Mouse (Mus musculus): Measurements from ENCODE around the gene Il33. TPM values are rescaled to one million over a fixed set of nuclear protein-coding genes. Genes with fewer than 3 reads are reported as not detected.

Il33 gene
- polyA plus RNA-seq, 1 experiment from 2014 or later = 14.7 TPM

GRCm38 (mm10) chr19:29895047-29895446, 29.9 kb upstream of the Il33 start:
- ATAC-seq (ENCODE audit: insufficient read depth, low FRiP score, low read depth) = no peak
- Histone ChIP-seq H3K9ac (no peak overlapping the region), H3K9me3 (no peaks in the 10 kb centered on the region), H3K27me3 (replicated peaks) (no peaks in the 10 kb centered on the region), H3K4me1 (no peaks in the 10 kb centered on the region), H3K4me3 (replicated peaks) (no peak overlapping the region), H3K27ac (no peak overlapping the region), H3K36me3 (no peaks in the 10 kb centered on the region), H3K4me2 (no peak overlapping the region)
- WGBS = 83% methylated on average over 7 of the region's 7 CpGs

GRCm38 (mm10) chr19:29900318-29900717, 24.6 kb upstream of the Il33 start:
- ATAC-seq (ENCODE audit: insufficient read depth, low FRiP score, low read depth) = no peak
- no peak overlapping the region for H3K27ac ChIP-seq
- H3K4me2 ChIP-seq = no peak overlapping the region
- H3K4me1 ChIP-seq = no peaks in the 10 kb centered on the region
- H3K36me3 ChIP-seq = no peaks in the 10 kb centered on the region
- H3K9me3 ChIP-seq = no peaks in the 10 kb centered on the region
- H3K9ac ChIP-seq = no peak overlapping the region
- 83% methylated on average over 3 of the region's 3 CpGs for WGBS
- H3K27me3 ChIP-seq (replicated peaks) = no peaks in the 10 kb centered on the region
- H3K4me3 ChIP-seq (replicated peaks) = no peak overlapping the region

GRCm38 (mm10) chr19:29902343-29903070, 22.4 kb upstream of the Il33 start:
- no peak overlapping the region for H3K4me2 ChIP-seq
- H3K4me1 ChIP-seq = no peaks in the 10 kb centered on the region
- ATAC-seq (ENCODE audit: insufficient read depth, low FRiP score, low read depth) = no peak
- 55% methylated on average over 4 of the region's 4 CpGs for WGBS
- no peak overlapping the region for H3K27ac ChIP-seq
- no peaks in the 10 kb centered on the region for H3K36me3 ChIP-seq
- H3K9me3 ChIP-seq = no peaks in the 10 kb centered on the region
- H3K4me3 ChIP-seq (replicated peaks) = no peak overlapping the region
- H3K9ac ChIP-seq = no peak overlapping the region
- no peaks in the 10 kb centered on the region for H3K27me3 ChIP-seq (replicated peaks)

- Histone ChIP-seq H3K4me3 (replicated peaks) (no peak overlapping the region), H3K27ac (no peak overlapping the region), H3K9ac (no peak overlapping the region), H3K4me1 (no peaks in the 10 kb centered on the region), H3K36me3 (no peaks in the 10 kb centered on the region), H3K27me3 (replicated peaks) (no peaks in the 10 kb centered on the region), H3K4me2 (no peak overlapping the region), H3K9me3 (no peaks in the 10 kb centered on the region)
- no peak for ATAC-seq (ENCODE audit: insufficient read depth, low FRiP score, low read depth)
- WGBS = 65% methylated on average over 1 of the region's 1 CpGs
Measured at GRCm38 (mm10) chr19:29905896-29906295, 19.0 kb upstream of the Il33 start.

GRCm38 (mm10) chr19:29909166-29909565, 15.7 kb upstream of the Il33 start:
- no peaks in the 10 kb centered on the region for H3K36me3 ChIP-seq
- H3K4me3 ChIP-seq (replicated peaks) = no peak overlapping the region
- no peak overlapping the region for H3K4me2 ChIP-seq
- WGBS = 43% methylated on average over 1 of the region's 1 CpGs
- H3K9me3 ChIP-seq = no peaks in the 10 kb centered on the region
- no peaks in the 10 kb centered on the region for H3K27me3 ChIP-seq (replicated peaks)
- no peaks in the 10 kb centered on the region for H3K4me1 ChIP-seq
- no peak overlapping the region for H3K9ac ChIP-seq
- no peak for ATAC-seq (ENCODE audit: insufficient read depth, low FRiP score, low read depth)
- no peak overlapping the region for H3K27ac ChIP-seq

- no peak for ATAC-seq (ENCODE audit: insufficient read depth, low FRiP score, low read depth)
Measured at GRCm38 (mm10) chr19:29911919-29912318, 13.0 kb upstream of the Il33 start.

GRCm38 (mm10) chr19:29917421-29917820, 7.5 kb upstream of the Il33 start:
- no peaks in the 10 kb centered on the region for H3K27me3 ChIP-seq (replicated peaks)
- WGBS = 69% methylated on average over 5 of the region's 5 CpGs
- no peak overlapping the region for H3K4me3 ChIP-seq (replicated peaks)
- no peaks in the 10 kb centered on the region for H3K4me1 ChIP-seq
- H3K4me2 ChIP-seq = no peak overlapping the region
- no peaks in the 10 kb centered on the region for H3K9me3 ChIP-seq
- H3K9ac ChIP-seq = no peak overlapping the region
- no peak for ATAC-seq (ENCODE audit: insufficient read depth, low FRiP score, low read depth)
- H3K27ac ChIP-seq = no peak overlapping the region
- no peaks in the 10 kb centered on the region for H3K36me3 ChIP-seq

More at GRCm38 (mm10) chr19:29911919-29912318, 13.0 kb upstream of the Il33 start:
- H3K4me2 ChIP-seq = no peak overlapping the region
- no peak overlapping the region for H3K4me3 ChIP-seq (replicated peaks)
- H3K9me3 ChIP-seq = no peaks in the 10 kb centered on the region
- no peak overlapping the region for H3K9ac ChIP-seq
- no peaks in the 10 kb centered on the region for H3K4me1 ChIP-seq
- H3K27me3 ChIP-seq (replicated peaks) = no peaks in the 10 kb centered on the region
- H3K36me3 ChIP-seq = no peaks in the 10 kb centered on the region
- H3K27ac ChIP-seq = no peak overlapping the region
- 83% methylated on average over 6 of the region's 6 CpGs for WGBS

- Histone ChIP-seq H3K36me3 (no peaks in the 10 kb centered on the region), H3K4me2 (peak overlapping the region; percentile 39), H3K27ac (peak overlapping the region; percentile 59; the same call in 1 of the 2 replicates), H3K9ac (no peak overlapping the region), H3K4me1 (peaks cover 17% of the 10 kb centered on the region), H3K27me3 (replicated peaks) (no peaks in the 10 kb centered on the region), H3K4me3 (replicated peaks) (peak overlapping the region; percentile 18; the same call in 1 of the 2 replicates), H3K9me3 (no peaks in the 10 kb centered on the region)
- WGBS = 23% methylated on average over 12 of the region's 12 CpGs
- no peak for ATAC-seq (ENCODE audit: insufficient read depth, low FRiP score, low read depth)
Measured at GRCm38 (mm10) chr19:29926101-29926755, 1.3 kb downstream of the Il33 start.

- H3K4me3 ChIP-seq (replicated peaks) = no peak overlapping the region
- peaks cover 14% of the 10 kb centered on the region for H3K4me1 ChIP-seq
- H3K27ac ChIP-seq = no peak overlapping the region
- H3K27me3 ChIP-seq (replicated peaks) = no peaks in the 10 kb centered on the region
- ATAC-seq (ENCODE audit: insufficient read depth, low FRiP score, low read depth) = no peak
- H3K9me3 ChIP-seq = no peaks in the 10 kb centered on the region
- no peak overlapping the region for H3K4me2 ChIP-seq
- no peak overlapping the region for H3K9ac ChIP-seq
- WGBS = 61% methylated on average over 5 of the region's 5 CpGs
- H3K36me3 ChIP-seq = no peaks in the 10 kb centered on the region
Measured at GRCm38 (mm10) chr19:29930296-29930695, 5.4 kb downstream of the Il33 start.

- Histone ChIP-seq H3K27ac (no peak overlapping the region), H3K36me3 (no peaks in the 10 kb centered on the region), H3K9ac (no peak overlapping the region), H3K27me3 (replicated peaks) (no peaks in the 10 kb centered on the region), H3K4me1 (0 out of 2 replicates have a peak, but pooled peaks cover 6% of the 10 kb centered on the region), H3K9me3 (no peaks in the 10 kb centered on the region), H3K4me2 (no peak overlapping the region), H3K4me3 (replicated peaks) (no peak overlapping the region)
- WGBS = 35% methylated on average over 8 of the region's 8 CpGs
- ATAC-seq (ENCODE audit: insufficient read depth, low FRiP score, low read depth) = no peak
Measured at GRCm38 (mm10) chr19:29937445-29937844, 12.5 kb downstream of the Il33 start.

GRCm38 (mm10) chr19:29940239-29940638, 15.3 kb downstream of the Il33 start:
- H3K4me1 ChIP-seq = 0 out of 2 replicates have a peak, but pooled peaks cover 6% of the 10 kb centered on the region
- H3K4me2 ChIP-seq = 0 out of 2 replicates have a peak overlapping the region, but pooled peaks have one; percentile 9
- peak; percentile 53; the same call in 1 of the 2 replicates for ATAC-seq (ENCODE audit: insufficient read depth, low FRiP score, low read depth)
- 40% methylated on average over 6 of the region's 6 CpGs for WGBS
- no peaks in the 10 kb centered on the region for H3K9me3 ChIP-seq
- H3K27me3 ChIP-seq (replicated peaks) = no peaks in the 10 kb centered on the region
- no peak overlapping the region for H3K9ac ChIP-seq
- no peaks in the 10 kb centered on the region for H3K36me3 ChIP-seq
- H3K27ac ChIP-seq = no peak overlapping the region
- no peak overlapping the region for H3K4me3 ChIP-seq (replicated peaks)

- 75% methylated on average over 7 of the region's 7 CpGs for WGBS
- H3K9me3 ChIP-seq = no peaks in the 10 kb centered on the region
- no peak overlapping the region for H3K4me2 ChIP-seq
- no peak overlapping the region for H3K27ac ChIP-seq
- 0 out of 2 replicates have a peak, but pooled peaks cover 6% of the 10 kb centered on the region for H3K4me1 ChIP-seq
- no peak overlapping the region for H3K4me3 ChIP-seq (replicated peaks)
- no peaks in the 10 kb centered on the region for H3K27me3 ChIP-seq (replicated peaks)
- H3K9ac ChIP-seq = no peak overlapping the region
- no peak for ATAC-seq (ENCODE audit: insufficient read depth, low FRiP score, low read depth)
- H3K36me3 ChIP-seq = no peaks in the 10 kb centered on the region
Measured at GRCm38 (mm10) chr19:29941208-29941607, 16.3 kb downstream of the Il33 start.
